Mouse (Mus musculus) small intestine, adult 2 months (tissue): ENCODE data around the gene Zfp28.

ENCODE experiments used
- CTCF ChIP-seq: fragments of 200-500 bp; IDR thresholded peaks from 2 replicates; pipeline ENCODE4 v1.5.1; 2012; ENCODE audit warnings: low read depth, mild to moderate bottlenecking, control low read depth, inconsistent platforms, low read length, moderate library complexity, mixed read lengths; ENCODE audit not compliant: insufficient replicate concordance, insufficient read length; ENCODE audit errors: extremely low read depth
- POLR2A ChIP-seq: fragments of 200-500 bp; IDR thresholded peaks from 2 replicates; pipeline ENCODE4 v1.6.1; 2012; ENCODE audit warnings: low read depth, mild to moderate bottlenecking, control low read depth, inconsistent platforms, low read length, moderate library complexity

GRCm38 (mm10) chr7:6364761-6365160 is 18.3 kb upstream of the Zfp28 start:
- TF ChIP-seq CTCF (no peak), POLR2A (no peak)
